Mouse (Mus musculus): ENCODE measurements around the gene Wdr82. TPM values are rescaled to one million over a fixed set of nuclear protein-coding genes. Genes with fewer than 3 reads are reported as not detected.

The Wdr82 gene
- total RNA-seq, 1 experiment from 2014 or later: 89.5 TPM

DNA sequence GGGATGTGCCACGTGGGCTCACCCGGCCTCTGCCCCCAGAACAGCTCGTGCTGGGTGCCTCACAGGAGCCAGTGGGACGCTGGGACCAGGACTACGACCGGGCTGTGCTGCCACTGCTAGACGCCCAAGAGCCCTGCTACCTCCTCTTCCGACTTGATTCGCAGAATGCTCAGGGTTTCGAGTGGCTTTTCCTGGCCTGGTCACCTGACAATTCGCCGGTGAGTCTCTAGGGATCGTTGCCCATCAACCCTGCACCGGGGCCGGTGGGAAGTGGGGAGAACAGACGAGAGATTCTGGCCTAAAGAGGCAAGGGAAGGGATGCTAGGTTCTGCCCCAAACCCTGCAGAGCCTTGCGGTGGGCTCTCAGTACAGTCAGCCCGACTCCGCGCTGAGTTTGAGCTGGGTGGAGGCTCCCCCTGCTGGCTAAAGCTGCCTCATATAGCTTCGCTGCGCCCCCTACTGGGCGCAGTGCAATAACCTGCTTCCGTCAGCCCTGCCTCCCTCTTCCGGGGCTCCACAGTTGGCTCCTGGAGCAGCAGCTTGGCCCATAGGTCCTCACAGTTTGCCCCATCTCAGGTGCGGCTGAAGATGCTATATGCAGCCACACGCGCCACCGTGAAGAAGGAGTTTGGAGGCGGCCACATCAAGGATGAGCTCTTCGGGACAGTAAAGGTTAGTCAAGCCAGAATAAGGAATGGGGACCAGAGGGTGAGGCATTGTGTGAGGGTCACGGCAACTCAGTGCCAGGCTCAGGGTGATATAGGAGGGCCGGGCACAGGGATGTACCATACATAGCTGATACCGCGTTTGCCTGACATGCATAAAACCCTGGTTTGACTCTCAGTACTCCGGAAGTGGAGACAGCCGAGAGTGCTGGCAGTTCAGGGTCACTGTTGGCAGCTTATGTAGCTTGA is 41.2 kb downstream of the Wdr82 start:
- ATAC-seq (replicated peaks; ENCODE audit: insufficient number of reproducible peaks, low FRiP score, low TSS enrichment, poor library complexity, severe bottlenecking): peak; percentile 87

DNA sequence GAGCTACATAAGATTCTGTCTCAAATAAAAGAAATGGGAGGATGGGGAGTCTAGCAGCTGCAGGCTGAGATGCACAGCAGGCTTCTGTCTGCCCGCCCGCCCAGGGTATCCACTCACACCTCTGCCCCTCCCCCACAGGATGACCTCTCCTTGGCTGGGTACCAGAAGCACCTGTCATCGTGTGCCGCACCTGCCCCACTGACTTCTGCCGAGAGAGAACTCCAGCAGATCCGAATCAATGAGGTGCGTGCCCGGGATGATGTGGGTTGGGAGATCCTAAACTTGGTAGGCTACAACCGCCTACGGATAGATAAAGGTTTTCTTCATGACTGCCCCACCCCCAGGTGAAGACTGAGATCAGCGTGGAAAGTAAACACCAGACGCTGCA is 41.9 kb downstream of the Wdr82 start:
- ATAC-seq (replicated peaks; ENCODE audit: insufficient number of reproducible peaks, low FRiP score, low TSS enrichment, poor library complexity, severe bottlenecking): no peak

DNA sequence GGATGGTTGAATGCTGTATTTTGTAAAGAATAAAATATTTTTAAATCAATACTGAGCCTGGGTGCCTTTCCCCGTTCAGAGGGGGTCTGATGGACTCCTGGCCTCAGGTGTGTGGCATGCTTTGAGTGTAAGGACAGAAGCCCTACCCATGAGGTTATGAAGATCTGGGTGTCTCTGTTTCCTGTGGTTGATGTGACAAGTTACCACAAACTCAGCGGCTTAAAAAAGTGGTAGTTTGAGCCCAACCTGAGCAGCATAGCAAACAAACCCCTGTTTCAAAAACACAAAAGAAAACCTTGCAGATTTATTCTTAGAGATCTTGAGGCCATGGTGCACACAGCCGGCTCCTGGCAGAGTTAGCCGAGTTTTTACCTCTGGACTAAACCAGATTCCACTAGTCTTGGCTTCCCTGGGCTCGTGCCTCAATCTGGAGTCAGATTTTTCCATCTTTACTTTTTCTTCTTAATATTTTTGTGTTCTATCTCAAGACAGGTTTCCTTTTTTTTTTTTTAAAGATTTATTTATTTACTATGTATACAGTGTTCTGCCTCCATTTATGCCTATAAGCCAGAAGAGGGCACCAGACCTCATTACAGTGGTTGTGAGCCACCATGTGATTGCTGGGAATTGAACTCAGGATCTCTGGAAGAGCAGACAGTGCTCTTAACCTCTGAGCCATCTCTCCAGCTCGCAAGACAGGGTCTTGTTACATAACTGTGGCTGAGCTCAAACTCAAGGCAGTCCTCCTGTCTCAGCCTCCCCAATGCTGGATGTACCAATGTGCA is 44.8 kb downstream of the Wdr82 start:
- ATAC-seq (replicated peaks; ENCODE audit: insufficient number of reproducible peaks, low FRiP score, low TSS enrichment, poor library complexity, severe bottlenecking): no peak

GRCm38 (mm10) chr9:106216971-106217370 is 46.2 kb downstream of the Wdr82 start:
- ATAC-seq (replicated peaks; ENCODE audit: insufficient number of reproducible peaks, low FRiP score, low TSS enrichment, poor library complexity, severe bottlenecking): no peak

GRCm38 (mm10) chr9:106220894-106221523 is 50.3 kb downstream of the Wdr82 start:
- no peak for ATAC-seq (replicated peaks; ENCODE audit: insufficient number of reproducible peaks, low FRiP score, low TSS enrichment, poor library complexity, severe bottlenecking)

DNA sequence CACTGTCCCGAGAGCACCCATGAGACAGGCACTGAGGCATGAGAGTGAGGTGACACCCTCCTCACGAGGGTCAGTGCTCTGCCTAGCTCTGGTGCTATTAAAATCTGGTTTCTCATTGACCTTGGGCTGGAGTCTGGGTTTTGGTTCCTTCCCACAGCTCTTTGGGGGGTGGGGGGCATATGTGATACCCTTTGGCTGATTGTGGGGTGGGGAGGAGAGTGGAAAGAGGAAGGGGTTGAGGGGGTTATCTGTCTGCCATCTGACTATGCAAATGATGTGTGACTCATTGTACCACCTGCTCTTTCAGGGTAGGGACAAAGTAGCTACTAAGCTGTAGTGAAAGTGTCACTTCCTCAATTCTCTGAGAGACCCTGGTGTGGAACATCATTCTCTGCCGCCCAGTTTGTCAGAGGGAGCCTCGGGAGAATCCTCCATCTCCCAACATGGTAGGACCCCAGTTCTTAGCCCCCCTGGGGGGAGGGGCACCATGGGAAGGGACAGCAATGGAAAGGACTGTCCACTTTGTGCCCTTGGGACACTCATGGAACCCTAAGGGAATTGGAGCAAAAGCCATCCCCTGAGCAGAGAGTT is 51.6 kb downstream of the Wdr82 start, which contains the start of gene Tlr9:
Tlr9 (plus strand) TSS at position 338 of the 591 bp plus-strand sequence.
- ATAC-seq (replicated peaks; ENCODE audit: insufficient number of reproducible peaks, low FRiP score, low TSS enrichment, poor library complexity, severe bottlenecking): peak; percentile 69

DNA sequence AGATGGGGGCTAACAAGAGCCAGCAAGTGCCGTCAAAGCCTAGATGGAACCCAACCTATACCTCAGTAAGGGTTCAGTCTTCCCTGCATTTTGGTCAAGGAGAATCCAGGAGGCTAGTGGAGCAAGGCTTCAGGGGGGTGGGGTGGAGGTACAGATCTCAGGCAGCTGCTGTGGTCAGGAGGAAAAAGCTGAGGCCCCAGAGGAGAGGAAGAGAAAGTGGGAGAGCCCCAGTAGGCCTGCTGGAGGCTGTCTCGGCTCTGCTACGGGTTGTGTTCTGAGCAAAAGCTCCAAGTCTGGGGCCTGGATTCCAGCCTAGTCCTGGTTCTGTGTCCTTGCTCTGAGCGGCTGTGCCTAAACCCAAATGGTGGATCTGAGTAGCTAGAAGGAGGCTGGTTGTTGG is 52.3 kb downstream of the Wdr82 start:
- 0 out of 2 replicates have a peak, but pooled peaks have one; percentile 37 for ATAC-seq (replicated peaks; ENCODE audit: insufficient number of reproducible peaks, low FRiP score, low TSS enrichment, poor library complexity, severe bottlenecking)

DNA sequence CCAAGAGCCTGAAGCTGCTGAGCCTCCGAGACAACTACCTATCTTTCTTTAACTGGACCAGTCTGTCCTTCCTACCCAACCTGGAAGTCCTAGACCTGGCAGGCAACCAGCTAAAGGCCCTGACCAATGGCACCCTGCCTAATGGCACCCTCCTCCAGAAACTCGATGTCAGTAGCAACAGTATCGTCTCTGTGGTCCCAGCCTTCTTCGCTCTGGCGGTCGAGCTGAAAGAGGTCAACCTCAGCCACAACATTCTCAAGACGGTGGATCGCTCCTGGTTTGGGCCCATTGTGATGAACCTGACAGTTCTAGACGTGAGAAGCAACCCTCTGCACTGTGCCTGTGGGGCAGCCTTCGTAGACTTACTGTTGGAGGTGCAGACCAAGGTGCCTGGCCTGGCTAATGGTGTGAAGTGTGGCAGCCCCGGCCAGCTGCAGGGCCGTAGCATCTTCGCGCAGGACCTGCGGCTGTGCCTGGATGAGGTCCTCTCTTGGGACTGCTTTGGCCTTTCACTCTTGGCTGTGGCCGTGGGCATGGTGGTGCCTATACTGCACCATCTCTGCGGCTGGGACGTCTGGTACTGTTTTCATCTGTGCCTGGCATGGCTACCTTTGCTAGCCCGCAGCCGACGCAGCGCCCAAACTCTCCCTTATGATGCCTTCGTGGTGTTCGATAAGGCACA is 54.9 kb downstream of the Wdr82 start:
- no peak for ATAC-seq (replicated peaks; ENCODE audit: insufficient number of reproducible peaks, low FRiP score, low TSS enrichment, poor library complexity, severe bottlenecking)

DNA sequence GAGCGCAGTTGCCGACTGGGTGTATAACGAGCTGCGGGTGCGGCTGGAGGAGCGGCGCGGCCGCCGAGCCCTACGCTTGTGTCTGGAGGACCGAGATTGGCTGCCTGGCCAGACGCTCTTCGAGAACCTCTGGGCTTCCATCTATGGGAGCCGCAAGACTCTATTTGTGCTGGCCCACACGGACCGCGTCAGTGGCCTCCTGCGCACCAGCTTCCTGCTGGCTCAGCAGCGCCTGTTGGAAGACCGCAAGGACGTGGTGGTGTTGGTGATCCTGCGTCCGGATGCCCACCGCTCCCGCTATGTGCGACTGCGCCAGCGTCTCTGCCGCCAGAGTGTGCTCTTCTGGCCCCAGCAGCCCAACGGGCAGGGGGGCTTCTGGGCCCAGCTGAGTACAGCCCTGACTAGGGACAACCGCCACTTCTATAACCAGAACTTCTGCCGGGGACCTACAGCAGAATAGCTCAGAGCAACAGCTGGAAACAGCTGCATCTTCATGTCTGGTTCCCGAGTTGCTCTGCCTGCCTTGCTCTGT is 55.5 kb downstream of the Wdr82 start:
- ATAC-seq (replicated peaks; ENCODE audit: insufficient number of reproducible peaks, low FRiP score, low TSS enrichment, poor library complexity, severe bottlenecking): no peak

- ATAC-seq (replicated peaks; ENCODE audit: insufficient number of reproducible peaks, low FRiP score, low TSS enrichment, poor library complexity, severe bottlenecking): no peak
These were observed 57.2 kb downstream of the Wdr82 start for GRCm38 (mm10) chr9:106227790-106228429.

DNA sequence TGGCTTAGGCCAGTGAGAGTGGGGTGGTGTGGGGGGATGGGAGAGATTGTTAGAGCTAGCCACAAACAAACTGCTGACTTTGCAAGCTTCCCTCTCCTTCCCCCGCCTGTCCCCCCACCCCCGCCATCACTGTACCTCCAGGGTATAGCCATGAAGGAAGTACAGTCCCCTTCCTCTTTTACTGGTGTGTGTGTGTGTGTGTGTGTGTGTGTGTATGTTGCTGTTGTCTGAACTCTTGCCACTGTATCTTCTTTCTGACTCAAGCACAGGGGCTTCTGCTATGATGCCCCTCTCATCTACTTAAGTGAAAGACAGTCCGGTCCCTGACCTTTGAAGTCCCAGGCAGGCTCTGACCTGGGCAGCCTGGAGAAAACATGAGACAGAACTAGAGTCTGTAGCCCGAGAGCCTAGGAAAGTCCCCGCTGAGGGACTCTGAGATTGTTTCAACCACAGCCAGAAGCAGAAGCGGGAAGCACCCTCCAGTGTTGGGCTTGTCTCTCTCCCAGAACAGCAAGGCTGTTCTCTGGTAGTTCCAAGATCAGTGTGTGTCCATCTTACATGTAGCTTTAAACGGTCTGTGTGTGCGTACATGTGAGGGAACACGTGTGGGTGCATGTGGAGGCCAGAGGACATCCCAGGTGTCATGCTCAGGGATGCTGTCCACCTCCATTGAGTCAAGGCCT is 59.5 kb downstream of the Wdr82 start:
- ATAC-seq (replicated peaks; ENCODE audit: insufficient number of reproducible peaks, low FRiP score, low TSS enrichment, poor library complexity, severe bottlenecking): peak; percentile 67

DNA sequence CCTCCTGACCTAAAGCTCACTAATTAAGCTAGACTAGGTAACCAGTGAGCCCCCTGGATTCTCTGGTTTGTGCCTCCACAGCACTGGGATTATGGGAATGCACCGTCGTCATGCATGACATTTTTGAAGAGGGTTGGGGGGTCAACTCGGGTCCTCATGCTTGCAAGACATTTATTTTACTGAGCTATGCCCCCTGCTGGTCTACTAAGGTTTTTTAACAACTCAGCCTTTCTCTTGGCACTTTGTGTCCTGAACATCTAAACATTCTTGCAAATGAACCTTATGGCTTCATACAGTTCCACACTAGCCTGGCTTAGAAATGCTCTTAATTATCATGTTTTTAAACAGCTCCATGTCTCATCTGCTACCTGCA is 60.0 kb downstream of the Wdr82 start:
- no peak for ATAC-seq (replicated peaks; ENCODE audit: insufficient number of reproducible peaks, low FRiP score, low TSS enrichment, poor library complexity, severe bottlenecking)

DNA sequence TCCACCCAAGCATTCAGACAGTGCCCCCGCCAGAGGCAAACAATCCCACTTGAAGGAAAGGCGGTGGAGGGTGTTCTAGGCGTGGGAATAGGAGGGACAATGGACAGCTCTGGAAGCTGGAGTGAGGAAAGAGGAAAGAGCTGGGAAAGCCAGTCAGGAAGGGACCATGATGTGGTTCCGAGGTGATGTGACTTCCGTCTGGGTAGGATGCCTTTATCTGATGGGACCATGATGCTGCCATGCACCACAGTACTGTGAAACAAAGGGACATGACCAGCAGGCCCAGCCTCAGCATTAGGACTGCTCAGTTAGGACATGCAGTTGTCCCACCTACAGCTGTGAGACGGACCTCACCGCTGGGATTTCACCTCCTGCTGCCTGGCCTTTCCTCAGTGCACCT is 60.5 kb downstream of the Wdr82 start:
- ATAC-seq (replicated peaks; ENCODE audit: insufficient number of reproducible peaks, low FRiP score, low TSS enrichment, poor library complexity, severe bottlenecking): no peak

GRCm38 (mm10) chr9:106231816-106232215 is 61.1 kb downstream of the Wdr82 start:
- no peak for ATAC-seq (replicated peaks; ENCODE audit: insufficient number of reproducible peaks, low FRiP score, low TSS enrichment, poor library complexity, severe bottlenecking)

DNA sequence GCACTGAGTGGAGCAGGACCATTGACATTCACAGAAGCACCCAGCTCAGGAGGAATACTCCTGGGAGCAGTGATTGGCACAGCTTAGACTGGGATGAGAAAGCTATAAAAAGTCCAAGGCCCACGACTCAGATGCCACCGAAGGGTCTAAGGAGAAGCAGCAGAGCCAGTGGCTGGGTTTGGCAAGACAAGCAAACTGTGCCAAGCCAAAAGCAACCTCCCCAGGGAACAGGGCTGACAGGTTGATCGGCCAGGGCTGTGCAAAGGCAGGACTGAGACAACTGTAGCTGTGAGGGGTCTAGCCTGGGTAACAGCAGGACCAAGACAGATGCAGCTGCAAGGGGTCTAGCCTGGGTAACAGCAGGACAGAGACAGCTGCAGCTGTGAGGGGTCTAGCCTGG is 62.2 kb downstream of the Wdr82 start:
- ATAC-seq (replicated peaks; ENCODE audit: insufficient number of reproducible peaks, low FRiP score, low TSS enrichment, poor library complexity, severe bottlenecking): no peak

DNA sequence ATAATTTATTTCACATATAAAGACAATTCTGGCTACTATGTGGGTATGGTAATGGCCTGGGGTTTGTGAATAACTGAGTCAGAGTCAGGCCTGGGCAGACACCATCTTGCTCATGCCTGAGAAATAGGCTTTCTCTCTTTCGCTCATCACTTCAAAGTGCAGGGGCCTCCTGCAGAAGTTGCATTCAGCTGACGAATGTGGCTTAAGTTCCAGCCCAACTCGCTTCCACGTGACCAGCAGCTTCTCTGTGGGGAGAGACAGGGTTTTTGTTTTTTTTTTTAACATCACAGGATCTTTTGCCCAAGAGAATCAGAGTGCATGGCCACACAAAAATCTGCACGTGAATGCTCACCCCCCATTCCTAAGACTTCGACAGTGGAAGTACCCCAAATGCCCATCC is 63.2 kb downstream of the Wdr82 start:
- ATAC-seq (replicated peaks; ENCODE audit: insufficient number of reproducible peaks, low FRiP score, low TSS enrichment, poor library complexity, severe bottlenecking): no peak

DNA sequence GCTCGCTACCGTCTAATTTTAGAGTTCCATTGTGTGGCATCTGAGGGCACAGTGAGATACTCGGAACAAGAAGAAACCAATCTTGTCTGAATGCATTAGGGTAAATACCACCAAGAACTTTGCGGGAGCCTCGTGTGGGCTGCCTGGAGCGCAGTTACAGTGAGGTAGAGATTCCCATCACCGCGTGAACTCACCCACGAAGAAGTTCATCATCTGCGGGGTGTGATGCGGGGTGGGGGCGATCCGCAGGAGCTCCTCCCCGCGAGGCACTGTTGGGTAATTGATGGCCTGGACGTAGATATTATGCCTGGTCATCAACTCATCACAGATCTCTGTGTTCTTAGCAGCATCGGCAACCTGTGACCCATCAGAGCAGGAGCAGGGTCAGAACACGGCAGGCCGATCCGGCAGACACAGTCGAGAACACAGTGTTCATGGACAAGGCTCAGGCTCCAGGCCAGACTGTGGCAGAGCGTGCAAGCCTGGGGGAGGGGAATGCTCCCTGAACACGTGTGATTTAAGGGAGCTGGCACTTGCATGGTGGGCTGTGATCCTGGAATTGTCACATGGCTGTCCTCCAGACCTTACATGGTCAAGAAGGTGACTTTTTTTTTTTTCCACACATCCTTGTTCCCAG is 64.6 kb downstream of the Wdr82 start:
- no peak for ATAC-seq (replicated peaks; ENCODE audit: insufficient number of reproducible peaks, low FRiP score, low TSS enrichment, poor library complexity, severe bottlenecking)
